Mouse (Mus musculus) liver, adult 2 months (tissue): ENCODE data around the gene Defa22.
"Not testable (repeated sequence)": the region's sequence is repeated elsewhere in the genome, so short reads cannot be mapped to it uniquely, and the experiment has no call there.

Experiments
- CTCF ChIP-seq: fragments of 200-500 bp; IDR thresholded peaks from 2 replicates; pipeline ENCODE4 v1.5.1; 2011; ENCODE audit warnings: low read depth, low read length, control low read depth
- POLR2A ChIP-seq: fragments of 200-500 bp; IDR thresholded peaks from 2 replicates; pipeline ENCODE4 v1.6.1; 2011; ENCODE audit warnings: low read length, control low read depth; ENCODE audit not compliant: insufficient read depth; ENCODE audit errors: extremely low read depth

DNA sequence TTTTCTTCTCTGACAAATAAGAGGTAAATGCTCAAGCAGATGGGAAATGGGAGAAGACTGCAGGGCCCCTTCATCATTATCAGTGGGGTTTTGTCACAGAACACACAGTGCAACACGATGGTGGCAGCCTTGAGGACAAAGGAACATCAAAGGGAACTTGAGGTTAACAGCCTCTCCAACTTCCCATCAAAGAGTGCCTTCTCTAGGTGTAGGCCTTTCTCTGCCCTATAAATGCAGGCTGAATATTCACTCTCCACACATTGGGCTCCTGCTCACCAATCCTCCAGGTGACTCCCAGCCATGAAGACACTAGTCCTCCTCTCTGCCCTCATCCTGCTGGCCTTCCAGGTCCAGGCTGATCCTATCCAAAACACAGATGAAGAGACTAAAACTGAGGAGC is 29.2 kb downstream of the Defa22 start, which contains the start of gene Defa31:
- not testable (repeated sequence) for TF ChIP-seq CTCF, POLR2A
